Mouse (Mus musculus) erythroid progenitor cell, adult 5-6 weeks (primary cell): ENCODE data around the gene Atrnl1. TPM values are rescaled to one million over a fixed set of nuclear protein-coding genes. Genes with fewer than 3 reads are reported as not detected.
"Not testable (repeated sequence)": the region's sequence is repeated elsewhere in the genome, so short reads cannot be mapped to it uniquely, and the experiment has no call there.

Source experiments
- ATAC-seq: replicated peaks from 2 replicates; pipeline ENCODE4 v1.8.0; 2016; ENCODE audit warnings: moderate number of reproducible peaks, mild to moderate bottlenecking, moderate TSS enrichment, inconsistent platforms; ENCODE audit not compliant: poor library complexity, low FRiP score, severe bottlenecking
- total RNA-seq, 2 experiments: library from RNA; stranded (forward) in 1 of 2; stranded (reverse) in 1 of 2; fragments of 150-400 nt in 1 of 2; fragments of 186-747, 209-891 nt in 1 of 2; gene quantifications; 2 replicates each; pipeline versions ENCODE4 v1.2.3 to v1.2.4; 2015 to 2017; ENCODE audit warnings: low replicate concordance in 2 of 2

Atrnl1 gene
- total RNA-seq, 2 experiments from 2014 or later = 3.4 to 5.5 TPM

- no peak for ATAC-seq
Measured at GRCm38 (mm10) chr19:57667011-57667410, 56.2 kb downstream of the Atrnl1 start.

GRCm38 (mm10) chr19:57667946-57668345 lies 57.1 kb downstream of the Atrnl1 start:
- no peak for ATAC-seq

- ATAC-seq = no peak
Measured at GRCm38 (mm10) chr19:57679455-57679854, 68.6 kb downstream of the Atrnl1 start.

GRCm38 (mm10) chr19:57686596-57686995 lies 75.8 kb downstream of the Atrnl1 start:
- ATAC-seq = no peak

GRCm38 (mm10) chr19:57692566-57692965 lies 81.7 kb downstream of the Atrnl1 start:
- no peak for ATAC-seq

GRCm38 (mm10) chr19:57696781-57697180 lies 85.9 kb downstream of the Atrnl1 start:
- not testable (repeated sequence) for ATAC-seq

GRCm38 (mm10) chr19:57713138-57713537 lies 102.3 kb downstream of the Atrnl1 start:
- ATAC-seq = no peak

- ATAC-seq = peak; percentile 54; the same call in 1 of the 2 replicates
Measured at GRCm38 (mm10) chr19:57724920-57725319, 114.1 kb downstream of the Atrnl1 start.

- ATAC-seq = no peak
Measured at GRCm38 (mm10) chr19:57725326-57725725, 114.5 kb downstream of the Atrnl1 start.

- ATAC-seq = no peak
Measured at GRCm38 (mm10) chr19:57727009-57727408, 116.2 kb downstream of the Atrnl1 start.

- ATAC-seq = no peak
Measured at GRCm38 (mm10) chr19:57737475-57737874, 126.6 kb downstream of the Atrnl1 start.

- no peak for ATAC-seq
Measured at GRCm38 (mm10) chr19:57745579-57745978, 134.7 kb downstream of the Atrnl1 start.

- ATAC-seq = no peak
Measured at GRCm38 (mm10) chr19:57746553-57746952, 135.7 kb downstream of the Atrnl1 start.

GRCm38 (mm10) chr19:57752189-57752588 lies 141.4 kb downstream of the Atrnl1 start:
- ATAC-seq = no peak

GRCm38 (mm10) chr19:57762526-57762925 lies 151.7 kb downstream of the Atrnl1 start:
- ATAC-seq = no peak

GRCm38 (mm10) chr19:57764576-57765371 lies 153.9 kb downstream of the Atrnl1 start:
- ATAC-seq = no peak

GRCm38 (mm10) chr19:57767051-57767450 lies 156.2 kb downstream of the Atrnl1 start:
- no peak for ATAC-seq

GRCm38 (mm10) chr19:57768661-57769060 lies 157.8 kb downstream of the Atrnl1 start:
- no peak for ATAC-seq

GRCm38 (mm10) chr19:57782366-57783089 lies 171.7 kb downstream of the Atrnl1 start:
- no peak for ATAC-seq

GRCm38 (mm10) chr19:57786699-57787098 lies 175.9 kb downstream of the Atrnl1 start:
- no peak for ATAC-seq

GRCm38 (mm10) chr19:57802207-57802606 lies 191.4 kb downstream of the Atrnl1 start:
- ATAC-seq = no peak
